Mouse (Mus musculus): ENCODE data around the gene Bglap. TPM values are rescaled to one million over a fixed set of nuclear protein-coding genes. Genes with fewer than 3 reads are reported as not detected.
"Not testable (repeated sequence)": the region's sequence is repeated elsewhere in the genome, so short reads cannot be mapped to it uniquely, and the experiment has no call there.

The Bglap gene
- polyA plus RNA-seq (2011; ENCODE audit: insufficient read depth, insufficient read length, low replicate concordance, missing spikeins): 56.2 and 336 TPM in 2 replicates

GRCm38 (mm10) chr3:88384364-88384763 lies at the start of gene Bglap:
TSS of gene Bglap (minus strand) at chr3:88384464.
- TF ChIP-seq POLR2A (IDR thresholded peaks at IDR 0.05; ENCODE audit: borderline replicate concordance, control insufficient read depth, low read depth, low read length): no peak
- TF ChIP-seq CTCF (IDR thresholded peaks at IDR 0.05; ENCODE audit: control insufficient read depth, insufficient read depth, low read length): no peak
- Histone ChIP-seq H3K4me3 (replicated peaks; ENCODE audit: control insufficient read depth, low read depth, low read length) (no peak within 1 kb of the TSS), H3K4me1 (ENCODE audit: control insufficient read depth, insufficient read depth, low read length) (no peaks in the 10 kb centered on the region), H3K27ac (ENCODE audit: control insufficient read depth, insufficient read depth, low read depth, low read length, poor library complexity) (no peak within 1 kb of the TSS)
- 81% methylated on average over 5 of the region's 5 CpGs for WGBS

GRCm38 (mm10) chr3:88428639-88429038 lies 44.4 kb upstream of the Bglap start:
- H3K27ac ChIP-seq (ENCODE audit: control insufficient read depth, insufficient read depth, low read depth, low read length, poor library complexity); H3K4me3 ChIP-seq (replicated peaks; ENCODE audit: control insufficient read depth, low read depth, low read length); H3K4me1 ChIP-seq (ENCODE audit: control insufficient read depth, insufficient read depth, low read length): not testable (repeated sequence)
- 77% methylated on average over 8 of the region's 8 CpGs for WGBS

- Histone ChIP-seq H3K4me3 (replicated peaks; ENCODE audit: control insufficient read depth, low read depth, low read length) (no peak overlapping the region), H3K4me1 (ENCODE audit: control insufficient read depth, insufficient read depth, low read length) (no peaks in the 10 kb centered on the region; the same call in 1 of the 2 replicates), H3K27ac (ENCODE audit: control insufficient read depth, insufficient read depth, low read depth, low read length, poor library complexity) (no peak overlapping the region)
- WGBS: 47% methylated on average over 4 of the region's 4 CpGs
- TF ChIP-seq CTCF (IDR thresholded peaks at IDR 0.05; ENCODE audit: control insufficient read depth, insufficient read depth, low read length) (no peak), POLR2A (IDR thresholded peaks at IDR 0.05; ENCODE audit: borderline replicate concordance, control insufficient read depth, low read depth, low read length) (no peak)
Measured at GRCm38 (mm10) chr3:88427342-88427905, 43.2 kb upstream of the Bglap start.

GRCm38 (mm10) chr3:88425708-88426420 lies 41.6 kb upstream of the Bglap start:
- Histone ChIP-seq H3K4me3 (replicated peaks; ENCODE audit: control insufficient read depth, low read depth, low read length) (no peak overlapping the region), H3K27ac (ENCODE audit: control insufficient read depth, insufficient read depth, low read depth, low read length, poor library complexity) (no peak overlapping the region), H3K4me1 (ENCODE audit: control insufficient read depth, insufficient read depth, low read length) (peaks cover 5% of the 10 kb centered on the region)
- TF ChIP-seq CTCF (IDR thresholded peaks at IDR 0.05; ENCODE audit: control insufficient read depth, insufficient read depth, low read length) (no peak), POLR2A (IDR thresholded peaks at IDR 0.05; ENCODE audit: borderline replicate concordance, control insufficient read depth, low read depth, low read length) (no peak)
- WGBS: 72% methylated on average over 10 of the region's 10 CpGs

- Histone ChIP-seq H3K27ac (ENCODE audit: control insufficient read depth, insufficient read depth, low read depth, low read length, poor library complexity) (no peak overlapping the region), H3K4me3 (replicated peaks; ENCODE audit: control insufficient read depth, low read depth, low read length) (peak overlapping the region; percentile 66), H3K4me1 (ENCODE audit: control insufficient read depth, insufficient read depth, low read length) (peaks cover 5% of the 10 kb centered on the region)
- 22% methylated on average over 2 of the region's 2 CpGs for WGBS
- TF ChIP-seq CTCF (IDR thresholded peaks at IDR 0.05; ENCODE audit: control insufficient read depth, insufficient read depth, low read length) (no peak), POLR2A (IDR thresholded peaks at IDR 0.05; ENCODE audit: borderline replicate concordance, control insufficient read depth, low read depth, low read length) (no peak)
Measured at GRCm38 (mm10) chr3:88425330-88425689, 41.0 kb upstream of the Bglap start.

GRCm38 (mm10) chr3:88424605-88425329 lies 40.5 kb upstream of the Bglap start, which contains the start of gene Slc25a44:
TSS of gene Slc25a44 (minus strand) at chr3:88425139.
- H3K27ac ChIP-seq (ENCODE audit: control insufficient read depth, insufficient read depth, low read depth, low read length, poor library complexity): peak within 1 kb of the TSS; percentile 45
- H3K4me1 ChIP-seq (ENCODE audit: control insufficient read depth, insufficient read depth, low read length): peaks cover 5% of the 10 kb centered on the region
- peak within 1 kb of the TSS; percentile 66 for H3K4me3 ChIP-seq (replicated peaks; ENCODE audit: control insufficient read depth, low read depth, low read length)
- under 1% methylated on average over 35 of the region's 35 CpGs for WGBS
- TF ChIP-seq POLR2A (IDR thresholded peaks at IDR 0.05; ENCODE audit: borderline replicate concordance, control insufficient read depth, low read depth, low read length) (peak; percentile 66; the same call in 1 of the 2 replicates), CTCF (IDR thresholded peaks at IDR 0.05; ENCODE audit: control insufficient read depth, insufficient read depth, low read length) (no peak)

- WGBS: 53% methylated on average over 9 of the region's 9 CpGs
- H3K4me1 ChIP-seq (ENCODE audit: control insufficient read depth, insufficient read depth, low read length): peaks cover 5% of the 10 kb centered on the region
Measured at GRCm38 (mm10) chr3:88422020-88422720, 37.9 kb upstream of the Bglap start.

GRCm38 (mm10) chr3:88420771-88421170 lies 36.5 kb upstream of the Bglap start:
- Histone ChIP-seq H3K4me1 (ENCODE audit: control insufficient read depth, insufficient read depth, low read length) (peaks cover 5% of the 10 kb centered on the region), H3K4me3 (replicated peaks; ENCODE audit: control insufficient read depth, low read depth, low read length) (no peak overlapping the region), H3K27ac (ENCODE audit: control insufficient read depth, insufficient read depth, low read depth, low read length, poor library complexity) (no peak overlapping the region)
- no peak for TF ChIP-seq POLR2A (IDR thresholded peaks at IDR 0.05; ENCODE audit: borderline replicate concordance, control insufficient read depth, low read depth, low read length)
- WGBS: 92% methylated on average over 19 of the region's 19 CpGs

More at GRCm38 (mm10) chr3:88422020-88422720, 37.9 kb upstream of the Bglap start:
- Histone ChIP-seq H3K27ac (ENCODE audit: control insufficient read depth, insufficient read depth, low read depth, low read length, poor library complexity) (peak overlapping the region; percentile 95), H3K4me3 (replicated peaks; ENCODE audit: control insufficient read depth, low read depth, low read length) (no peak overlapping the region)
- TF ChIP-seq POLR2A (IDR thresholded peaks at IDR 0.05; ENCODE audit: borderline replicate concordance, control insufficient read depth, low read depth, low read length) (no peak), CTCF (IDR thresholded peaks at IDR 0.05; ENCODE audit: control insufficient read depth, insufficient read depth, low read length) (0 out of 2 replicates have a peak, but pooled peaks have one; percentile 13)
